Mouse (Mus musculus) neural tube, embryonic 15.5 days (tissue): ENCODE measurements around the gene BC004004. TPM values are rescaled to one million over a fixed set of nuclear protein-coding genes. Genes with fewer than 3 reads are reported as not detected.

Experiments used
- ATAC-seq: fragments of 200-750 bp; cut with Nextera tagmentation; 2 replicates; pipeline ENCODE4 v1.8.0; 2017; ENCODE audit warnings: mild to moderate bottlenecking, moderate TSS enrichment, moderate library complexity; ENCODE audit not compliant: low FRiP score
- H3K27ac ChIP-seq: fragments of 300-500 bp; sonication (generic); replicated peaks from 2 replicates; pipeline ENCODE4 v1.5.1; 2015; ENCODE audit warnings: mild to moderate bottlenecking, inconsistent platforms
- H3K27me3 ChIP-seq: fragments of 300-500 bp; sonication (generic); replicated peaks from 2 replicates; pipeline ENCODE4 v1.6.1; 2015; ENCODE audit warnings: inconsistent platforms
- H3K36me3 ChIP-seq: fragments of 300-500 bp; sonication (generic); 2 replicates; pipeline ENCODE4 v1.6.1; 2015; ENCODE audit warnings: inconsistent platforms
- H3K4me1 ChIP-seq: fragments of 300-500 bp; sonication (generic); 2 replicates; pipeline ENCODE4 v1.6.1; 2015; ENCODE audit warnings: inconsistent platforms
- H3K4me2 ChIP-seq: fragments of 300-500 bp; sonication (generic); 2 replicates; pipeline ENCODE4 v1.6.1; 2015; ENCODE audit warnings: inconsistent platforms, mild to moderate bottlenecking, moderate library complexity
- H3K4me3 ChIP-seq: fragments of 300-500 bp; sonication (generic); replicated peaks from 2 replicates; pipeline ENCODE4 v1.5.1; 2015; ENCODE audit warnings: mild to moderate bottlenecking, inconsistent platforms
- H3K9ac ChIP-seq: fragments of 300-500 bp; sonication (generic); replicated peaks from 2 replicates; pipeline ENCODE4 v1.6.1; 2015; ENCODE audit warnings: mild to moderate bottlenecking, inconsistent platforms
- H3K9me3 ChIP-seq: fragments of 300-500 bp; sonication (generic); replicated peaks from 2 replicates; pipeline ENCODE4 v1.6.1; 2016; ENCODE audit warnings: inconsistent platforms
- WGBS: fragments of 180-500 bp; shearing (Covaris S2); methylation state at CpG from one replicate; pipeline ENCODE4 v1.1.7; 2015; ENCODE audit warnings: mixed read lengths; 5-methylcytosine and 5-hydroxymethylcytosine counted together
- polyA plus RNA-seq: library from polyadenylated mRNA; unstranded; fragments of >200 nt; fragmentation: Nextera tagmentation; extraction: Ambion mirVana; gene quantifications from 2 replicates; pipeline ENCODE4 v1.2.1, GENCODE M21; 2015

The BC004004 gene
- polyA plus RNA-seq, 1 experiment from 2014 or later = 116 TPM

- peak overlapping the region; percentile 56; the same call in 1 of the 2 replicates for H3K27ac ChIP-seq
- no peak for ATAC-seq
These were observed 61.6 kb downstream of the BC004004 start for GRCm38 (mm10) chr17:29330221-29330620.

GRCm38 (mm10) chr17:29330671-29331410 lies 62.3 kb downstream of the BC004004 start:
- ATAC-seq = no peak

More at GRCm38 (mm10) chr17:29330221-29330620, 61.6 kb downstream of the BC004004 start:
- Histone ChIP-seq H3K4me3 (no peak overlapping the region), H3K4me2 (no peak overlapping the region), H3K4me1 (peaks cover 33% of the 10 kb centered on the region), H3K9me3 (no peaks in the 10 kb centered on the region), H3K36me3 (peaks cover 46% of the 10 kb centered on the region), H3K9ac (no peak overlapping the region), H3K27me3 (no peaks in the 10 kb centered on the region)
- 87% methylated on average over 3 of the region's 3 CpGs for WGBS

DNA sequence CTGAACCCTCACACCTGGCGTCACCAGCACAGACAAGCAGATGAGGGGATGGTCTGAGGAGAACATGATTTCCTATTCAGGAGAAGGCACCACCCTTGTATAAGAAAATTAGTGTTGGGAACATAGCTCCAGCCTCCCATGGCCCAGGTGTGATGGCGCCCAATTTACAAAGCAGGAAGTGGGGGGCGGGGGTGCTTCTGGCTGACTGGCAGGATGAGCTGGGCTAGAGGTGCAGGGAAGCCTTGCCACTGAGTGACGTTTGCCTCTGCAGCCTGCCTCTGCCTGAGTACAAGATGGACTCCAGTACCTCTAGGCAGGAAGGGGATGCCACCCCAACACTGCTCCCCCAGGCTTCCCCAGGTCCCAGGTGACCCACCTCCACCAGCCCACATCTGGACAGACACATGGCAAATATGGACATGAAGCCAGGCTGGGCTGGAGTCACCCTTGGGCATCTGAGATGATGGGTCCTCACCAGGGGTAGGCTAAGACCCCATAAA lies 63.6 kb downstream of the BC004004 start:
- peaks cover 17% of the 10 kb centered on the region for H3K4me1 ChIP-seq
- no peak overlapping the region for H3K9ac ChIP-seq
- H3K27me3 ChIP-seq = no peaks in the 10 kb centered on the region
- WGBS = 89% methylated on average over 4 of the region's 4 CpGs
- no peak overlapping the region for H3K4me3 ChIP-seq
- H3K9me3 ChIP-seq = no peaks in the 10 kb centered on the region
- no peak overlapping the region for H3K27ac ChIP-seq
- no peak overlapping the region for H3K4me2 ChIP-seq
- H3K36me3 ChIP-seq = peaks cover 66% of the 10 kb centered on the region
- no peak for ATAC-seq

More at GRCm38 (mm10) chr17:29330671-29331410, 62.3 kb downstream of the BC004004 start:
- 37% methylated on average over 5 of the region's 5 CpGs for WGBS
- Histone ChIP-seq H3K4me2 (no peak overlapping the region), H3K4me1 (peaks cover 31% of the 10 kb centered on the region), H3K4me3 (no peak overlapping the region), H3K27ac (peak overlapping the region; percentile 61), H3K36me3 (peaks cover 52% of the 10 kb centered on the region), H3K9ac (0 out of 2 replicates have a peak overlapping the region, but pooled peaks have one; percentile 7), H3K27me3 (no peaks in the 10 kb centered on the region), H3K9me3 (no peaks in the 10 kb centered on the region)

GRCm38 (mm10) chr17:29336266-29336990 lies 67.8 kb downstream of the BC004004 start:
- H3K4me2 ChIP-seq = no peak overlapping the region
- no peaks in the 10 kb centered on the region for H3K9me3 ChIP-seq
- no peak overlapping the region for H3K9ac ChIP-seq
- ATAC-seq = no peak
- no peak overlapping the region for H3K4me3 ChIP-seq
- no peak overlapping the region for H3K27ac ChIP-seq
- WGBS = 93% methylated on average over 19 of the region's 19 CpGs
- H3K4me1 ChIP-seq = peaks cover 36% of the 10 kb centered on the region
- no peaks in the 10 kb centered on the region for H3K27me3 ChIP-seq
- peaks cover 83% of the 10 kb centered on the region for H3K36me3 ChIP-seq

DNA sequence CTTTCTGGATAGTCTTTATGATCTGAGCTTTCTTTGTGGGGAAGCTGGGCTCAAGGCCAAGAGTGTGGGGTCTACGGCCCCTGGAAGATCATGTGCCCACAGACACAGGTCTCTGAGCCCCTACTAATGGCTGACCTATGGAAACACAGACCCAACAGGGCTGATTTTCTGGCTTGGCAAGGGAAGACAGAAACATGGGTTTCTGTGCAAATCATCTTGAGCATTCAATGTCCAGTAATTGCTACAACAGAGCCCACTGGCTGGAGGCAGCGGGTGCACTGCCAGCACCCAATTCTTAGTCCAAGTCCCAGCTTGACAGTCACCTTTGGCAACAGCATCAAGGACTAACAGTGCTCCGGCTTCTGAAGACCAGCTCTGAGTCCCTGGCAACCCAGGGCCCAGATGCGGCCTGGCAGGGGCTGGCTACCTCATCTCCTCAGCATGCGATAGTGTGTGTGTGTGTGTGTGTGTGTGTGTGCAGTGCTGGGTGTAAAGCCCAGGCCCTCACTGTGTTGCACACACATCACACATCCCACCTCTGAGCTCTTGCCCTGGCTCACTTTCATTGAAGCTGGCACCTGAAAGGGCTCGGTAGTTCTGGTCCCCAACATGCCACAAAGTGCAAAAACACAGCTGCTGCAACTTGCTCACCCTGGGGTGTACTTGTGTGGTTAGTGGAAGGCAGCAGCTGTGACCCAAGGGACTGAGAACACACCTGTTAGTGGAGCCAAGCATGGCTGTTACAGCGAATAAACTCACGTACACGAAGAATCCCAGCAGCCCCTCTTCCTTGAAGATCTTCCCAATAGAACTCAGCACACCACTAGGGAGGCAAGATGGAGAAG lies 69.6 kb downstream of the BC004004 start:
- ATAC-seq = peak; percentile 30
- no peak overlapping the region for H3K9ac ChIP-seq
- H3K4me2 ChIP-seq = no peak overlapping the region
- no peaks in the 10 kb centered on the region for H3K9me3 ChIP-seq
- H3K27ac ChIP-seq = peak overlapping the region; percentile 69
- H3K36me3 ChIP-seq = peaks cover 73% of the 10 kb centered on the region
- 69% methylated on average over 9 of the region's 9 CpGs for WGBS
- peaks cover 45% of the 10 kb centered on the region for H3K4me1 ChIP-seq
- no peak overlapping the region for H3K4me3 ChIP-seq
- no peaks in the 10 kb centered on the region for H3K27me3 ChIP-seq

- Histone ChIP-seq H3K27ac (peak overlapping the region; percentile 69), H3K4me1 (peaks cover 51% of the 10 kb centered on the region), H3K36me3 (peaks cover 75% of the 10 kb centered on the region), H3K27me3 (no peaks in the 10 kb centered on the region), H3K9ac (peak overlapping the region; percentile 14; the same call in 1 of the 2 replicates), H3K9me3 (no peaks in the 10 kb centered on the region), H3K4me3 (no peak overlapping the region), H3K4me2 (no peak overlapping the region)
- 81% methylated on average over 11 of the region's 11 CpGs for WGBS
- no peak for ATAC-seq
These were observed 70.7 kb downstream of the BC004004 start for GRCm38 (mm10) chr17:29339170-29339768.

DNA sequence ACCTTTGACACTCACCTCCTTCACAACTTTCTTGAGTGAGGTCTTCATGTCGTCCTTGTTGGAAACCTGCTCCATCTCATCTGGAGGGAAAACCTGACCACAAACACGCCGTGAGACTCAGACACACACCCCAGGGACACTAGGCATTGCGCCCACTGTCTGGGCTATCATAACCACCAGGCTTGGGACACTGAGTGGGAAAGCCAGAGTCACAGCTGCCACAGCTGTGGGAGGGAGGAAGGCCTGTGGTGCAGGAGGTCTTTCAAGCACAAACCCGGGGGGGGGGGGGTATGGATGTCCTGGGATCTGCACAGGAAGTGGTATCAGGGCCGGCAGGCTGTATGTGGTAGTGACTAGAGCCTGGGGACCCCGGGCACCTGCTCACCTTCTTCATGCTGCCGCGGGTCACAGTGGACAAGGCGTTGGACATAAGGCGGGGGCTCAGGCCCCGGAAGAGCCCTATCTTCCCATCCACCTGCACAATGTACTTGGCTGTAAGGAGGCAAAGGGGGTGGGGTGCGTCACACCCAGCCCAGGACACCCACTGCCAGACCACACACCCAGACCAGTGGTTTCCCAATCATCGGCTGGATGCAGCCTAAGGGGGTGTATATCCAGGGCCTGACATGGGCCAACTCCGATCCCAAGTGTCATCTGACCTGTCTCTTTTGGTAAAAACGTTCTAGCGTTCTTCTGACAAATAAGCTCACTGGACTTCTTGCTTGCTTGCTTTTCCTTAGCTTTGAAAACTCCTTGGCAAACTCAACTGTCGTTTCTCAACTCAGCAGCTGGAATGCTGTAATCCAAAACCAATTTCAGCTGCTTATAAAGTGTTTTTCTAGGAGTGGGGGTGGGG lies 72.0 kb downstream of the BC004004 start:
- 0 out of 2 replicates have a peak overlapping the region, but pooled peaks have one; percentile 69 for H3K27ac ChIP-seq
- WGBS = 85% methylated on average over 18 of the region's 18 CpGs
- H3K4me3 ChIP-seq = no peak overlapping the region
- H3K4me2 ChIP-seq = no peak overlapping the region
- H3K9ac ChIP-seq = no peak overlapping the region
- no peak for ATAC-seq
- H3K9me3 ChIP-seq = no peaks in the 10 kb centered on the region
- H3K27me3 ChIP-seq = no peaks in the 10 kb centered on the region
- H3K4me1 ChIP-seq = peaks cover 59% of the 10 kb centered on the region
- H3K36me3 ChIP-seq = peaks cover 66% of the 10 kb centered on the region

- no peaks in the 10 kb centered on the region for H3K27me3 ChIP-seq
- H3K4me1 ChIP-seq = peaks cover 69% of the 10 kb centered on the region
- ATAC-seq = peak; percentile 28; the same call in 1 of the 2 replicates
- H3K4me2 ChIP-seq = 0 out of 2 replicates have a peak overlapping the region, but pooled peaks have one; percentile 6
- H3K36me3 ChIP-seq = peaks cover 57% of the 10 kb centered on the region
- no peaks in the 10 kb centered on the region for H3K9me3 ChIP-seq
- 24% methylated on average over 9 of the region's 9 CpGs for WGBS
- no peak overlapping the region for H3K4me3 ChIP-seq
- 0 out of 2 replicates have a peak overlapping the region, but pooled peaks have one; percentile 7 for H3K9ac ChIP-seq
- H3K27ac ChIP-seq = peak overlapping the region; percentile 74
These were observed 73.0 kb downstream of the BC004004 start for GRCm38 (mm10) chr17:29341591-29342003.

DNA sequence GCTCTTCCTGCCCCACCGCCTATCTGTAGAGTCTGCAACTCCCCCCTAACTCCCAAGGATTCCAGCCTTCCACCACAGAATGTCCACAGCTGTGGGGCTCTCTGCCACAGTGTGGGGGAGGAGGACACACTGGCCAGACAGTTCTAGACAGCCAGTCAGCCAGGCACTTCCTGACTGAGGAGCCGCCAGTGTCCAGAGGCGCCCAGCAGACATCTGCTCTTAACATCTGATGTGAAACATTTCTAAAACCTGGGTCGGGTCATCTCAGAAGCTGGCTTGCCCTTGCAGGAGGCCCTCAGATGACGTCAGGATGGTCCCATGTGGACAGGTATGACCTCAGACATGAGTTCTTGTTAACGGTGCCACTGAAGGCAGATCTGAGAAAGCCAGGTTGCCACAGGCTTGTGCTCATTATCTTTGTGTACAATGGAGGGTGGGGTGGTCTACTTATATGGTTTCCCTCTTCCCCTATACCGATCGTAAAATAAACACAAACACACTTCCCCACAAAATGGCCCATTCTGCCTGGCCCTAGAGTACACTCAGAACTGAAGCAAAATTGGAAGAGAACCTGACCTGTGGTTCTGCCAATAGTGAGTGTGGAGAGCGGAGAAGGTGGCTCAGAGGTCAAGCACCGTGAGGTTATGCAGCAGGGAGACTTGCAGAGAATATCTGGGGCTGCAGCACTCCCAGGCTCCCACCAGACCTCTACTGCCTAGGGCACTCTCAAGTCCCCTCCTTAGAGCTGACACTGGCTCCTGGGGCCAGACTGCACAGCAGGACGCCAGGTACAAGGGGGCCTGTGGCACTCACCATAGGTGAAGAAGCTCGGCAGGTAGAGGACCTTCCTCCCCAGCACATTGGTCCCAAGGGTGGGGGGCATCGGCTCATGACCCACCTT lies 73.7 kb downstream of the BC004004 start:
- H3K4me1 ChIP-seq = peaks cover 70% of the 10 kb centered on the region
- H3K27ac ChIP-seq = peak overlapping the region; percentile 74
- H3K4me2 ChIP-seq = no peak overlapping the region
- no peak overlapping the region for H3K4me3 ChIP-seq
- H3K36me3 ChIP-seq = peaks cover 50% of the 10 kb centered on the region
- H3K9ac ChIP-seq = 0 out of 2 replicates have a peak overlapping the region, but pooled peaks have one; percentile 3
- no peak for ATAC-seq
- no peaks in the 10 kb centered on the region for H3K9me3 ChIP-seq
- H3K27me3 ChIP-seq = no peaks in the 10 kb centered on the region
- 57% methylated on average over 13 of the region's 13 CpGs for WGBS
